Mouse (Mus musculus): ENCODE results near the gene Txnrd1.

Gene Txnrd1

DNA sequence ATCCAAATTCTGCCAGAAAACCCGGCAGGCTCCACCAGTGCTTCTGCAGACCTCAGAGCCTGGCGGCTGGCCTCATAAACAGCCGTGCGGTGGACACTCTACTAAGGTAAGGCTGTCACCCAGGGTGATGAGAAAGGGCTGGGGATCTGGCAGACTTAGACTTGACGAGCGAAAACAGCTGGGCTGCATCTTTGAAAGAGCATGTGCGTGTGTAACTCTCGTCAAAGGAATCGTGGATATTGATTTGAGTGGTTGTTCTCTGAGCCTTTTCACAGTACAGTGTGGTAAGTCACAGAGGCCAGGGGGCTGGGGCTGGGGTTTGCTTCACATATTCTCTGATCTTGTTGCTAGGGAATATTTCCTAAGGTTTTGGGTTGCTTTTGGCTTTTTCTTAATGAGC lies at the start of gene Txnrd1:
Txnrd1 (plus strand) TSS at position 26 of the 400 bp plus-strand sequence.
- no peak for DNase-seq (ENCODE audit: low read depth, low spot score)

DNA sequence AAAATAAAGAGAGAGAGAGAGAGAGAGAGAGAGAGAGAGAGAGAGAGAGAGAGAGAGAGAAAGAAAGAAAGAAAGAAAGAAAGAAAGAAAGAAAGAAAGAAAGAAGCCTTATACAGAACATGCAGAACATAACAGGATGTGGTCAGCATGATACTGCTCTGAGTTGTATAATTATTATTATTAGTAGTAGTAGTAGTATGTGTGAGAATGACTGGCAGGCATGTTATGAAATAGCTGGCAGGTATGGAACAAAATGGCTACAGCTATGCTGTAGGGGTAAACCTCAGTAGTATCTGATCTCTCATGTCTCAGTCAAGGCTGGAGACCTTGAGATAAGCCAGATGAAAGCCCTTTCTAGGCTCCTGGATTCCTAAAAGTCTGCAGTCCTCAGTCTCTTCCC lies 44.6 kb upstream of the Txnrd1 start:
- no peak for DNase-seq (ENCODE audit: low read depth, low spot score)

GRCm38 (mm10) chr10:82790504-82790903 lies 43.2 kb upstream of the Txnrd1 start:
- DNase-seq (ENCODE audit: low read depth, low spot score) = no peak

DNA sequence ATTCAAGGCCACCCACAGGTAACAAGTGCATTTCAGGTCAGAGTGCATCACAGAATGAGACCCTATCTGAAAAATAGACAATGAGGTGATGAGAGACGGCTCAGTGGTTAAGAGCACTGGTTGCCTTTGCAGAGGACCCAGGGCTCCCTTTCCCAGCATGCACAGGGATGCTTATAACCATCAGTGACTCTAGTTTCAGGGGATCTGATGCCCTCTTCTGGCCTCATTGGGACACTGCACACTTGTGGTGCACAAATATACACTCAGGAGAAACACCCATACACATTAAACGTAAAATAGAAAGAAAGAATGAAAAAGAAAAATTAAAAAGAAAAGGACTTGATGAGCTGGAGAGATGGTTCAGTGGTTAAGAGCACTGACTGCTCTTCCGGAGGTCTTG lies 42.0 kb upstream of the Txnrd1 start:
- DNase-seq (ENCODE audit: low read depth, low spot score) = peak; percentile 86

DNA sequence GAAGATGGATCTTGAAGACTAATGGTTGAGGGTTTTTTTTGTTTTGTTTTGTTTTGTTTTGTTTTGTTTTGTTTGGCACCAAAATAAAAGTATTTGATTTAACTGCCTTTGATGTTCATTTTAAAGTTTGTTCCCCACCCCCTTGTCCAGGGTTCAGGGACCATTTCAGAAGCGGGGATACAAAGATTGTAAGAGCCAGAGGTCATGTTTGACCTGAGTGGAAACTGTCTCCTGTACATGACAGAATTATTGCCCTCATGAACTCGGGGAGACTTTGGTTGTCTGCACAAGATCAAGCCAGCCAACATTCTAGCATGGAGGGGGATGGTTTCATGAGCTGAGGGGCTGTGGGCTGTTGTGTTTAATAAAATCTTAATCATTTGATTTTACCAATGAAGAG lies 41.4 kb upstream of the Txnrd1 start:
- DNase-seq (ENCODE audit: low read depth, low spot score) = no peak

DNA sequence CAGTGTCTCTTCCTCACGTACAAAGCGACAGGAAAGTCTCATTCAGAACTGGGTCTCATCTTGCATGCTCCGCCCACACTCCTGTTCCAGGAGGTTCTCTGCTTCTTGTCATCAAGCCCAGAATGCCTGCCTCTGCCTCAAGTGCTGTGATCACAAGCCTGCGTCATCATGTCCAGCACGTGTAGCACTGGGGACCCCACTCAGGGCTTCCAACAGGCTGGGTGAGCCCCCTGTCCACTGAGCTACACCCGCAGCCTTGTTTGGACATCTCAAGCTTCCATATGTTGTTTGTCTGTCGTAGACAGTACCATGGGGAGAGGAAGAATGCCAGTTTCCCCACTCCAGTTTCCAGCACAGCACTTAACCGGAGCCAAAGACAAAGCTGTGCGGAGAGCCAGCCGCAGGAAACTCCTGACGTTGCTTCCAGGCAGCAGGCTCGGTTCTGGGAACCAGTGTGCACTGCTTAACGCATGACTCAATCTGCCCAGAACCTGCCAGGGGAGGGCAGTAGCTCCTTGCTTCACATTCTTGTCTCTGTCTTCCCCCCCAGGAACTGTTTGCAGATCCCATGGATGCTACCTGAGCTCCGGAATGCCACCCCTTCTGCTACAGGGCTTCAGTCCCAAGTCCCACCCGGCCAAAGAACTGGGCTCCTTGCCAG lies 38.5 kb upstream of the Txnrd1 start:
- DNase-seq (ENCODE audit: low read depth, low spot score) = peak; percentile 76

DNA sequence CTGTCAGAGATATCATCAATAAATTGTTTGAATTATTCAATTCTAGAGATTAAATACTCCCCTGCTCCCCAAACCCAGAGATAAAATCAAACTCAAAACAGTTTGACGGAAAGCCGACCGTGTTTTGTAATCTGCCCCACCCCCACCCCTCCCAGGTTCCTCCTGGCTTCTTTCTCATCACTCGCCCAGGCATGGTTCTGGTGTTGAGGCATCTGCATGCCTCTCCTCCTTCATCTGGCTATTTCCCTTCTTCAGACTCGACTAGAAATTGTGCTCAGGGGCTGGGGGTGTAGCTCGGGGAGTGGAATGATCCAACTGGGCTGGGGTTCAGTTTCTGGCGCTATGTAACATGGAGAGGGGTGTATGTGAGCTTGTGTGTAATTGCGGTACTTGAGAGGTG lies 38.0 kb upstream of the Txnrd1 start:
- DNase-seq (ENCODE audit: low read depth, low spot score) = no peak

DNA sequence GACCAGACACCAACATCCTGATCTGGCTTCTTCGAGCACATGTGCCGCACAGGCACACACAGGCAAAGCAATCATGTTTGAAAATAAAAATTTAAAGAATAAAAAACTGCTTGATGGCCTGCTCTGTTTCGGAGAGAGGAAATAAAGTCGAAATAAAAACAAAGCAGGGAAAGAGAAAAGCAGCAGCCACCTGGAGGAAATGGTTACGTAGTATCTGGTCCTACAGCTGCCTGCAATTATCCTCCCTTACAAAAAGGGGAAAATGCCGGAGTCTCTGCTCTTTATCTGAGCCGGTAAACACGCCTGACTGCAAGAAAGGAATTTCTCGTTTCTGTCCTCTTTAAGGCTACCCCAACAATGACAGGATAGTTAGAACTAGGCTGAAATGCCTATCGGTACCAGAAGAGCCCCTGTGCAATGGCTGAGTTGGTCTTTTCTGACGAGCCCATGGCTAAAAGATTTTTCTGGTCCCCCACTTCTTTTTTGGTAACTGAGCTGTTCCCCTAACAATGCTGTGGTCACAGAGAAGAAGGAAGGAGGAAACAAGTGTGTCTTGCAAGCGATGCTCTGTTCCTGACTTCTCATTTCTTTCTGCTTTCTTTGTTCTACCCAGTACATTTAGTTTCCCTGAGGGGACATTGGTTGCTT lies 37.2 kb upstream of the Txnrd1 start:
- no peak for DNase-seq (ENCODE audit: low read depth, low spot score)

DNA sequence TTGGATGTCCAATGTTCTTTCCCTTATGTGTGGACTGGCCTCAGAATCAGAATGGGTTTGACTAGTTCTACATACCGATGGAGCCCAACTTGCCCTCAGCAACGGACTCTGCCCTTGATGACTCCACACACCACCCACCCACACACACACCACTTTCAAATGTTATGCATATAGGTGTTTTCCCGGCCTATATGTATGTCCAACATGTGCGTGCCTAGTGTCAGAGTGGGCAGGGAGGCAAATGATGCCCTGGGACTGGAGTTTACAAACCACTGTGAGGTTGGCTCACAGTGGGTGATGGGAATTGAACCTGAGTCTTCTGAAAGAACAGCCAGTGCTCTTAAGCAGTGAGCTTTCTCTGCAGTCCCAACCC lies 36.6 kb upstream of the Txnrd1 start:
- no peak for DNase-seq (ENCODE audit: low read depth, low spot score)

- peak; percentile 86 for DNase-seq (ENCODE audit: low read depth, low spot score)
These were observed 35.3 kb upstream of the Txnrd1 start for GRCm38 (mm10) chr10:82798312-82798933.

DNA sequence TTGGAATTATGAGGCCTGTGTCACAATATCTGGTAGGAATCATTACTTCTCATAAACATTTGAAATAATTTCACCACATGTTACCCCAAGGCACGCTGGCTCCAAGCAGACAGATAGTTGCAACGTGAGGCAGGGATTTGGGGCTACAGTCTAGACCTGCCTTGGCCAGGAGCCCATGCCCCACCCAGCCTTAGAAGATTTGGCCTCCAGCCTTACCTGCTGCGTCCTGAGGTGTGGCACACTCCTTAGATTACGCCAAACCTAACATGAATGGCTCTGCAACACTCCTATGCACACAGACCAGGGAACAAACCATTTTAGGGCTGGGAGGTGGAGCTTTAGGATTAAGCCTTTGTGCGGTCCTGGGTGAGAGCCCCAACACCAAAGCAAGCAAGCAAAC lies 33.7 kb upstream of the Txnrd1 start:
- no peak for DNase-seq (ENCODE audit: low read depth, low spot score)

GRCm38 (mm10) chr10:82804396-82804795 lies 29.4 kb upstream of the Txnrd1 start:
- DNase-seq (ENCODE audit: low read depth, low spot score) = no peak

- DNase-seq (ENCODE audit: low read depth, low spot score) = no peak
These were observed 28.6 kb upstream of the Txnrd1 start for GRCm38 (mm10) chr10:82805111-82805510.

DNA sequence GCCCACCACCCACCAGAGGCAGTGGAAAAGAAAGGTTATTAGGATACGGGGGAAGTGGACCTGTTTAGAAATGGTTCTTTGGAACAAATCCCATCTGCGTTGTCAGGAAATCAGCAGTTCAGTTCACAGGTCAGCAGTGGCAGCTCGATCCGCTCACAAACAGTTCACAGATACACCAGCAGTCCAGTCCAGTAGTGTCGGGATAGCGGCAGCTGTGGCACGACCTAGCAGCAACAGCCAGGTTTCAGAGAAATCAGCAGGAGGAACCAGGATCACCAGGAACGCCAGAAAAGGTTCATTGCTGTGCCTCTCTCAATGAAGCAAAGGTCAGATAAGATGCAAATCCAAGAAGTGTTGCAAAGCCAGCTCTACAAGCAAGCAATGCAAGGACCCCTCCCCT lies 27.3 kb upstream of the Txnrd1 start:
- no peak for DNase-seq (ENCODE audit: low read depth, low spot score)

- no peak for DNase-seq (ENCODE audit: low read depth, low spot score)
These were observed 26.5 kb upstream of the Txnrd1 start for GRCm38 (mm10) chr10:82807238-82807637.

DNA sequence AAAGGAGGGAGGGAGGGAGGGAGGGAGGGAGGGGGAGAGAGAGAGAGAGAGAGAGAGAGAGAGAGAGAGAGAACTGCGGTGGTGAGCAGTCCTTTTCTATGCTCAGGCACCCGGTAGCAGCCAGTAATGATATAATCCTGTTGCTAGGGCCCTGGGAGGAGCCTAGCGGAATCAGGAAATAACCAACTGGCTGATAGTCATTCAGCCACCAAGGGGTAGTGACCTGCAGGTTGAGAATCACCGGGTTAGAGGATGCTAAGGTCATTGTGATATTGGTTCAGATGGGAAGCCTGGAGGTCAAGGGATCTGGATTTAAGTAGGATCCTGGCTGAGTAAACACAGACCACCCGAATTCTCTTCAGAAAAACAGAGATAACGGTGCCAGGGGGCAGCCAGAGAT lies 25.6 kb upstream of the Txnrd1 start:
- peak; percentile 66 for DNase-seq (ENCODE audit: low read depth, low spot score)

GRCm38 (mm10) chr10:82808891-82809290 lies 24.9 kb upstream of the Txnrd1 start:
- DNase-seq (ENCODE audit: low read depth, low spot score) = no peak

DNA sequence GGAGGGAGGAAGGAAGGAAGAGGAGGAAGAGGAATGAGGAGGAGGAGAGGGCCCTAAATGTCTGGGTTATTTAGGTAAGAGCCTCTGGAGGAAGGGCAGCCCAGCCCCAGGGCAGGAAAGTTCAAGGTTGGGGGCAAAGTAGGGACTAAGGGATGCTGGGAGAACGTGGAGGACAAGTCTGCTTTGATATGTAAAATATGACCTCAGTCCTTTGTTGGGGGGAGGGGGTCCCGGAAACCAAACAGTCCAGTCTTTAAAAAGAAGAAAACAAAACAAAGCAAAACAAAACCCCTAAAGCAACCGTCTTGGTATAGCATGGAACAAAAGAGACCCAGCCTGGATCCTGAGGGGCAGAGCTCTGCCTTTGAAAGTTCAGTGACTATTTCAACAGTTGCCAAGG lies 24.4 kb upstream of the Txnrd1 start:
- DNase-seq (ENCODE audit: low read depth, low spot score) = peak; percentile 98

- DNase-seq (ENCODE audit: low read depth, low spot score) = peak; percentile 88
These were observed 21.8 kb upstream of the Txnrd1 start for GRCm38 (mm10) chr10:82811855-82812431.

- DNase-seq (ENCODE audit: low read depth, low spot score) = peak; percentile 84
These were observed 19.4 kb upstream of the Txnrd1 start for GRCm38 (mm10) chr10:82814096-82814970.

- peak; percentile 35 for DNase-seq (ENCODE audit: low read depth, low spot score)
These were observed 17.3 kb upstream of the Txnrd1 start for GRCm38 (mm10) chr10:82816441-82816840.

DNA sequence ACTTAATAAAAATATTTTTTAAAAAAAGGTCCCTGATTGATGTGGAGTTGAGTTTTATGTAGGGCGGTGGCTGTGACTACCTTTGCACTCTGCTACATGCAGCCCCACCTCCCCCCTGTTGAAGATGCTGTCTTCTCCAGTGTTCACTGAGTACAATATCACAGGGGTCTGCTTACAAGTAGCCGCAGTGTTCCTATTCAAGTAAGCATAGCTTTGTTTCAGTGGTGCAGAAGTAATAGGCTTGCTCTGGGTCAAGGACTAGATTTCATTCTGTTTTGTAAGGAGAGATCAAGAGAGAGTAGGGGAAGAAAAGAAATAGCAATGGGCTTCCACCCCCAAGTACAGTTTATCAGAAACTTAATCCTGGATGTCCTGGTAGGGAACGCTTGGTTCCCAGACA lies 16.2 kb upstream of the Txnrd1 start:
- peak; percentile 60 for DNase-seq (ENCODE audit: low read depth, low spot score)

Measured in R1 (cell line).